Mouse (Mus musculus) monocyte, adult 2 months (primary cell): ENCODE results near the gene Plek2.
"Not testable (repeated sequence)": the region's sequence is repeated elsewhere in the genome, so short reads cannot be mapped to it uniquely, and the experiment has no call there.

ENCODE experiments used
- DNase-seq, 2 experiments: peaks; one replicate each; pipeline ENCODE4 v3.0.0; 2022; ENCODE audit warnings: low spot score in 2 of 2, low read depth in 1 of 2

Plek2 gene

GRCm38 (mm10) chr12:78906707-78907162 is at the start of gene Plek2:
Plek2 (minus strand) TSS chr12:78906964.
- no peak for DNase-seq

DNA sequence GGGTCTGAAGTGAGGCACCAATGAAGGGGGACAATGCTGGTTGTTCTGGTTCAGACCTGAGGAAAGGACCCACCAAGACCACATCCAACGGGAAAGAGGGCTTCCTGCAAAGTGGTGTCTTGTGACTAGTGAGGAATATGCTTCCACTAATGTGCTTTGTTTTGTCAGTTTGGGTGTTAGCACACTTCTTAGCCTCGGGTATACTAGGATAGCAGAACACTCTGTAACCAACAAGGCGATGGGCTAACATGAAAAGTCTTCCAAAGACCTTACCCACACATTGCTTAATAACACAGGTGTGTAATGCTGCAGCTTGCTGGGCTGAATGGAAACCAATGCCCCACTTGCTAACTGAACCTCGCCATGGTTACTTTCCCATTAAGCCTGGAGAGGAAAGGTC is 49.6 kb upstream of the Plek2 start:
- no peak for DNase-seq

GRCm38 (mm10) chr12:78952484-78952883 is 45.7 kb upstream of the Plek2 start:
- no peak for DNase-seq

DNA sequence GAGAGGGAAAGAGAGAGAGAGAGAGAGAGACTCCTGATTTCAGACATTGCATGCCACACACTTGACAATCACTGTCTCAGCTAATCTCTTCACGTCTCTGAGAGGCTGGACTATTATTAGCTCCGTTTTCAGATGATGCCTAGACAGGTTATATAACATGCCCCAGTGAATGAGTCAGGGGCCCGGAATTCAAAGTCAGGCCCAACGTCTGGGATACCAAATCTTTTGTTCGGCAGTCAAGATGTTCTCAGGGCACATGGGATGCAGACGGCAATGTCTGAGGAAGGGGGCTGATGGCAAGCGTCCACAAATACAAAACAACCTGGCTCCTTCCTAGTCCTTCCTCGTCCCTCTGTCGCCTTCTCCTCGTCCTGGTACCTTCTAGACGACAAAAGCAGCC is 45.3 kb upstream of the Plek2 start:
- DNase-seq = no peak

GRCm38 (mm10) chr12:78947661-78948060 is 40.9 kb upstream of the Plek2 start:
- no peak for DNase-seq

GRCm38 (mm10) chr12:78947161-78947560 is 40.4 kb upstream of the Plek2 start:
- no peak for DNase-seq

GRCm38 (mm10) chr12:78942931-78943330 is 36.2 kb upstream of the Plek2 start:
- DNase-seq = no peak

- no peak for DNase-seq
Observed at GRCm38 (mm10) chr12:78940081-78940480, 33.3 kb upstream of the Plek2 start.

DNA sequence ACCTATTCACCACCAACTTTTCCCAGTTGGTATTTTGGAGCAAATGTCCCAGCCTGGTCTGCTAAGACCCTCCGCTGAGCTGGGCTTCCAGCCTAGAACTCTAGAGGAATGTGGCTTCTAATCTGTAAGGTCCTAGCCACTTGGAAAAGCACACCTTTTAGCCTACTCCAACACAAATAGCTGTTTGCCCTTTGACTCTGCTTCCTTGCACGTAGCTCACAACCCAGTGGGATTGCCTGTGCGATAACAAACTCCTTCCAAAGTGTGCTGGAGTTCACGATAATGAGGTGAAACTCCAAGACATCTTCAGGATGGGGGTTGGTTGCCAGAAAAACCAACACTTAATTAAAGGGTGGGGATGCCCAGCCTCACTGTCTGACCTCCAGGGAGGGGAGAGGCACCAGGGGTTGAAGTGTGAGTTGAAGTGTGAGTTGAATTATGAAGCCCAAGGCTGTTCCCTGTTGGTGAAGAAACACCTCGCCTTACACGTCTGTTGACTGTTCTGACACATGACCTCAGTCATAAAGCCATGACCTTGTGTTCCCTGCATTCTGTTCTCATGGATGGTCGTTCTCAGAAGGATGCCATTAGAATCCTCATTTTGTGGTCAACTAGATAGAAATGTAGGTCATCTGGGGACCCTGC is 32.8 kb upstream of the Plek2 start:
- no peak for DNase-seq

DNA sequence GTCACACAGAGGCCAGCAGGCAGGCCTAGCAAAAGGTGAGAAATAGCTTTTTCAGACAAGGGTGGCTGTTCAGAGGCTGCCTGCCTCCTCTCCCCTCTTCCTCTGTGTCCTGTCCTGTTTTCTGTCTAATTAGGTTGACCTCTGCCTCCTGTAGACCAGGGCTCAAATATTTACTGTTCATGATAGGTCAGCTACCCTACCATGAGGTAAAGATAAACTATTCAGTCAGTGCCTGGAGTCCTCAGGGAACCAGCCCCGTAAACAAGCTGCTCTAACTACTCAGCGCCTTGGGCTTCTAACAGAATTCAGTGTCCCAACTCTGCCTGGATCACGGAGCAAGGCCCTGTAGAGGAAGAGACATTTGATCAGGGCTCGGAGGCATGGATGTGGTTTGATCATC is 29.7 kb upstream of the Plek2 start:
- no peak for DNase-seq

DNA sequence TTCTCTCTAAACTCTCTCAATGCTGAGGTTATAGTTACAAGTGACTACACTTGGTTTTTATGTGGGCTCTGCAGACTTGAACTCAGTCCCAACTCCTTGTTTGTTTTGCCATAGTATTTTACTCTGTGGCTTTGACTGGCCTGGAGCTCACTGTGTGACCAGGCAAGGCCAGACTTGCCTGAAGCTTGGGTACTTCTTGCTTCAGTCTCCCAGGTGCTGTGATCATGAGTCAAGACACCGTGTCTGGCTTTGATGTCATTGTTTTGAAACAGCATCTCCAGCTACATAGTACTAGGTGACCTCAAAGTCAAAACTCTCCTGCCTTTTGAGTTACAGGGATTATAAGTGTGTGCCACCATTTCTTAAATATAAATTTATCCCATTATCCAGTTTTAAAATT is 23.1 kb upstream of the Plek2 start:
- DNase-seq = no peak

DNA sequence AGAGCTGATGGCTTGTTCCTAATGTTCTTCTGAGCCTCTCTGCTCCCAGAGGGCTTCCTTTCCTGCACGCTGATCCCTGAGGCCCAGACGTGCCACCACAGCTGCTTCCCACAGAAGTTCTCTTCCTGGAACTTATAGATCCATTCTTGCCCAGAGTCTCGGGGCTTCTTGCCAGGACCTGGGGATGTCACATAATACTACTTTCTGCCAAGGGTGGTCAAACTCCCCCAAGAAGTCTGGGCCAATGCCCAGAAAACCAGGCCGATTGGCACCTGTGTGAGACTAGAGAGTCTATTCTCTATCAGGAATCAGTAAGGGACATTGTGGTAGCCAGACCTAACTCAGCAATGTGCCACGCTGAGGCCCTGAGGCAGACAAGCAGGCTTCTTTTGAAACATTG is 20.5 kb upstream of the Plek2 start:
- no peak for DNase-seq

- no peak for DNase-seq
Observed at GRCm38 (mm10) chr12:78923539-78924189, 16.9 kb upstream of the Plek2 start.

DNA sequence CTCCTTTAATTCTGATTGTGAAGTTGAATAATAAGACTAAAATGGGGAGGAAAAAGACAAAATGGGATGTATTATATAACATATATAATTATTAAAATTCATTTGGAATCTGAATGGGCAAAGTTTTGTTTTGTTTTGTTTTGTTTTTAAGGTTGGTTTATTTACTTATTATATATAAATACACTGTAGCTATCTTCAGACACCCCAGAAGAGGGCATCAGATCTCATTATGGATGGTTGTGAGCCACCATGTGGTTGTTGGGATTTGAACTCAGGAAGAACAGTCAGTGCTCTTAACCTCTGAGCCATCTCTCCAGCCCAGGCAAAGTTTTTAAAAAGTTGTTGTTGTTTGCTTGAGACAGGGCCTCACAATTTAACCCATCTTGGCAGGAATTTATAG is 16.2 kb upstream of the Plek2 start:
- not testable (repeated sequence) for DNase-seq

- no peak for DNase-seq
Observed at GRCm38 (mm10) chr12:78922058-78922457, 15.3 kb upstream of the Plek2 start.

DNA sequence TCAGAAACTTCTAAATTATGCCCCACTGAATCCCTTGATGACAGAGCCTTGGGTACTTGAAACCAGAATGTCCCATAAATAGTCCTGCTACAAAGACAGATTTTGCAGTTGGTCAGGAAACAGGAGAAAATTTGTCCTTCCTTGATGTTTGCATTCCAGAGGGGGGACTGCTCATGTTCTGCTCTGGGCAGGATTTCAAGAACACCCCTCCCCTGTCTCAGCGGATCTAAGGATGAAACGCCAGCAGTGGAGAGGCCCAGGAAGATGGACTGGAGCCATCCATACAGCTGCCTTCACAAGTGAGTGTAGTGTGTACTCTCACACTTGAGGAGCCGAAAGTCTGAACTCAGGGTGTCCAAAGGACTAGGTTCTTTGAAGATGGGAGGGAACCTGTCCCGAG is 14.7 kb upstream of the Plek2 start:
- no peak for DNase-seq

DNA sequence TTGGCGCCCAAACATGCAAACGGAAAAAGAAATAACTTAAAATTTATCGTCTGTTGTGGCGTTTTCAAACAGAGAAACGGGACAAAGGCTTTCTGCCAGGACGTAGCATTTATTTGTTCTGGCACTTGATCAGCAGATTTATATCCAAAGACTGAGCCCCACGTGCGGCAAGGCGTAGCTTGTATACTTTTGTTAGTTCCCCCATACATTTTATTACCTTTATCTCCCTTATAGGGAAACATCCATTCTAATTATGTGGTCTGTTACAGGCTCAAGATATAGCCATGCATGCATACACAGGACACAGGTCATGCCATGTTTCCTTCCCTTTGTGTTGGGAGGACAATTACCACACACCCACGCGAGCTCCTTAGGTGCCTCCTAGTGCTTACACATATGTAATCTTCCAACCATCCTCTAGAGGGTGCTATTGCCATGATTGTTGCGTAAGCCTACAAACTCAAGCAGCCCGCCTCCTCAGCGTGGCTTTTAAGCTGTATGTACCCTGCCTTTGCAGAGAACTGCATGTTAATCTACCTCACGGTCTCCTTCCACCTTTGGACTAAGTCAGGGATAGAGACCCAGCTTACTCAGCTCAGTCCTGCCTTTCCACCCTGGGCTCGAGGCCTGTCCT is 12.4 kb upstream of the Plek2 start:
- peak; percentile 37 to 49 for DNase-seq

- peak; percentile 33 to 57 for DNase-seq
Observed at GRCm38 (mm10) chr12:78918227-78919078, 11.7 kb upstream of the Plek2 start.

DNA sequence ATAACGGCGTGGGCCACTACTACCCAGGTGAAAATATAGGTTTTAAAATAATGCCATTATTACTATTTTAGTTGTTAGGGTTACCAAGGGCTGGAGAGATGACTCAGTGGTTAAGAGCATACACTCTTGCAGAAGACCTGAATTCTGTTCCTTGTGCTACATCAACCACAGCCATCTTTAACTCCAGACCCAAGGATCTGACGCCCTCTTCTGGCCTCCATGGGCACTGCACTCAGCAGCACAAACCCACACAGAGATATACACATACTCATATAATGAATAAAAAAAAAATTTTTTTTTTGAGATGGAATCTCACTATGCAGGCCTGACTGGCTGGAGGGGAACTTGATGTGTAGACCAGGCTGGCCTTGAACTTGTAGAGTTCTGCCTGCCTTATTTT is 9.5 kb upstream of the Plek2 start:
- DNase-seq = no peak

DNA sequence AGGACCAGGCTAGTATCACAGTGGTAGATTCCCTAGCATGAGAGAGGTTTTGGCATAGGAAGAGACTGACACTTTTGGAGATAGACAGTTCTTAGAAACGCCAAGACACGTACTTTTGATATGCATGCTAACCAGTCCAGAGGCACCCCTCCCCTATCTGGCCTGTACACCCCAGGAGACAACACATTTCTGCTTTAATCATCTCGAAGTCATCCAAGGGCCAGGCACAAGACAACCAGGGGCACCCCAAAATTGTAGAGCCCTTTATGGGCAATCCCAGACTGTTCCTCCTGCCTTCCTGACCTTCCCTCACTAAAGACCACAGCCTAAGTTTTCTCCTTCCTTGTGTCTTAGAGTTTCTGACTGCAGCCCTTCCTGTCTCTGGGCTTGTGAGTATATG is 8.8 kb upstream of the Plek2 start:
- DNase-seq = no peak

DNA sequence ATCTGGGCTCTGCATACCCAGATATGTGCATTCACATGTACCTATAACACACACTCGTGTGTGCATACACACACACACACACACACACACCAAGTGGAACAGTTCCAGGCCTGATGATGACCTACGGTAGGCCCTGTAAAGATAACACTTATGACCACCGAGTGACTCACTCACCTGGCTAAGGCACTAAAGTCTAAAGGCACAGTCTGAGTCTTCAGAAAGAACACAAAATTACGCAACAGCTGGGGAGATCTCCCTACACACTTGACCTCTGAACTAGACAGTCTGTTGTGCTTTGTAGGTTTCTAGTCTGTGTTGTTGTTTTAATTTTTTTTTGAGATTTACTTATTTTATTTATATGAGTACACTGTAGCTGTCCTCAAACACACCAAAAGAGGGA is 7.7 kb upstream of the Plek2 start:
- DNase-seq = no peak
